Mouse (Mus musculus): ENCODE results near the gene Stx1b.

The Stx1b gene

DNA sequence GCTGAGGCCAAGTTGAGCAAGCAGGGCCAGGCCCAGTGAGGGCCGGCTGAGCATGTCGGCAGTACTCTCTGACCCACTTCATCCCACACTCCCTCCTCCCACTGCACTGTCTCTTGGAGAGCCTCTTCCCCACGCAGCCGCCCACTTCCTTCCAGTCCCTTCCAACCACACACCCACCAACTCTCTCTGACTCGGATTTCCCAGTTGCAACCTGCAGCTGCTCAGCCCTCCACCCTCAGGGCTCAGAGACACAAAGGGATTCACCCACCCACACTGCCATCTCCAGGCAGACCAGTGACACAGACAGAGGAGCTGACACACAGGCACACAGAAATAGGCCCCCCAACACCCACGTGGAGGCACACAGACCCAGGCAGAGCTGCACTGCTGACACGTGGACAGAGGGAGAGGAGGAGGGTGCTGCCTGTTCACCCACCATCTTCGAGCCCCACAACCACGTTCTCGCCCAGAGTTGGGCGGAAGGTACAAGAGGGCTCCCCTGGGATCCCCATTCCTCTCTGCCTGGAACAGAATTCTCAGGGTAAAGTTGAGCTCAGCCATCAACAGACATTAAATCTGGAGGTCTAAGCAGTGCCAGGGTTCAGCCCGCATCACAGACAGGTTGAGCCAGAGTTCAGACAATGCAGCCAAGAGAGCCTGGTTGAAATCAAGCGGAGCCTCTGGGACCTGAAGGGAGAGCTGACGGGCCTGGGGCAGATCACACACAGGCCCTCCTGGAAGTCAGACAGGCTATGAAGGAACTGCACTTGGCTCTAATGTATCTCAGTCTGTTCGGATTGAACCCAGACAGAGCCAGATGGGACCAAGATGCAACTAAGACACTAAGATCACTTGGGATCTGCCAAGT, 8.2 kb downstream of the Stx1b start:
- no peak for DNase-seq

GRCm38 (mm10) chr7:127815116-127815665, 9.2 kb downstream of the Stx1b start:
- no peak for DNase-seq

- peak; percentile 94 for DNase-seq
These were observed 10.0 kb downstream of the Stx1b start for GRCm38 (mm10) chr7:127814241-127814921.

- no peak for DNase-seq
These were observed 10.5 kb downstream of the Stx1b start for GRCm38 (mm10) chr7:127813821-127814220.

GRCm38 (mm10) chr7:127812292-127812691, 12.1 kb downstream of the Stx1b start:
- DNase-seq = no peak

GRCm38 (mm10) chr7:127811240-127811639, 13.1 kb downstream of the Stx1b start:
- DNase-seq = no peak

- DNase-seq = no peak
These were observed 13.7 kb downstream of the Stx1b start for GRCm38 (mm10) chr7:127810650-127811049.

DNA sequence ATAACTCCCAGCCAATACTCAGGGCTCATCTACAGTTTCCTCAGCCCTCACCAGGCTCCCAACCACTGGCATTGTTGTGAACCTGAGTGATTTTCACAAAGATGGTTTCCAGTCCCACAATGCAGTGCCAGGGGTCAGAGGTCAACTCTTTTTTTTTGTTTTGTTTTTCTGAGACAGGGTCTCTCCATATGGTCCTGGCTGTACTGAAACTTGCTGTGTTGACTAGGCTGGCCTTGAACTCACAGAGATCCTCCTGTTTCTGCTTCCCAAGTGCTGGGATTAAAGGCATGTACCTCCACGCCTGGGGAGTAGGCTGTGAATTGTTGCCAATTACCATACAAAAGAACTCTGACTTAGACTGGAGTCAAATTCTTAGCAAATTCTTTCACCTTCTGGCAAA, 14.5 kb downstream of the Stx1b start:
- no peak for DNase-seq

- DNase-seq = no peak
These were observed 15.5 kb downstream of the Stx1b start for GRCm38 (mm10) chr7:127808821-127809220.

DNA sequence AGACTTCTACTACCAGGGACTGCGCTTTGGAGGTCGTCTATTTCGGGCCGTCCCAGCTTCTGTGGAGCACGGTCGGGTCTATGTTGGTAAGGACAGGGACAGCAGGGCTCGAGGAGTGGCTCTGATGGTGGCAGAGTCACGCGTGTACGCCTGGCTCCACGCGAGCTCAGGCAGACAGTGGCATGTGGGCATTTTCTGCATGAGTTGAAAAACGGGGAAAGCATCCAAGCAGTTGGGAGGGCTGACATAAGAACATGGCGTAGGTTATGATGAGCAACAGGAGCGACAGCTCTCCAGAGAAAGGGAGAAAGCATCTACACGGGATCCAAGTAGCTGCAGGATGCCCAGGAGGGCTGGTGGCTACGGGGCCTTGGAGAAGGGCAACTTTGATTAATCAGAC, 22.0 kb downstream of the Stx1b start:
- DNase-seq = peak; percentile 79

DNA sequence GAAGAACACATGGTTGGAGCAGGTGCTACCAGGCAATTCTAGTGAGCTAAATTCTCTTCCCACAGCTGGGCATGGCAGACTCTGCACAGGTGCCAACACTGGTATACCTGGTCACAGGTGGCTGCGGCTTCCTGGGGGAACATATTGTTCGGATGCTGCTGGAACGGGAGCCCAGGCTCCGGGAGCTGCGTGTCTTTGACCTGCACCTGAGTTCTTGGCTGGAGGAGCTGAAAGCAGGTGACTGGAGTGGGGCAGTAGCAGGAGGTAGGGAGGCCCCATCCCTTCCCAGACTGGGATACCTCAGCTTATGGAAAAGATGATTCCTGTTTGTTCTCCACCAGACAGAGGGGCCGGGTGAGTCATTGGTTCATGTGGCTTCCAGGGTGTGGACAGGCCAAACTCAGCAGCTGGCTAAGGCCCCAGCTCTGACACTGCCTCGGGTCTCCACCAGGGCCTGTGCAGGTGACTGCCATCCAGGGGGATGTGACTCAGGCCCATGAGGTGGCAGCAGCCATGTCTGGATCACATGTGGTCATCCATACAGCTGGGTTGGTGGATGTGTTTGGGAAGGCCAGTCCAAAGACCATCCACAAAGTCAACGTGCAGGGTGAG, 23.2 kb downstream of the Stx1b start:
- DNase-seq = no peak

- DNase-seq = peak; percentile 85
These were observed 23.8 kb downstream of the Stx1b start, which contains the start of gene Hsd3b7 for GRCm38 (mm10) chr7:127800435-127801009. Gene Hsd3b7 (plus strand): TSS chr7:127800604.

- DNase-seq = no peak
These were observed 24.6 kb downstream of the Stx1b start for GRCm38 (mm10) chr7:127799738-127800137.

GRCm38 (mm10) chr7:127799211-127799610, 25.1 kb downstream of the Stx1b start:
- DNase-seq = no peak

DNA sequence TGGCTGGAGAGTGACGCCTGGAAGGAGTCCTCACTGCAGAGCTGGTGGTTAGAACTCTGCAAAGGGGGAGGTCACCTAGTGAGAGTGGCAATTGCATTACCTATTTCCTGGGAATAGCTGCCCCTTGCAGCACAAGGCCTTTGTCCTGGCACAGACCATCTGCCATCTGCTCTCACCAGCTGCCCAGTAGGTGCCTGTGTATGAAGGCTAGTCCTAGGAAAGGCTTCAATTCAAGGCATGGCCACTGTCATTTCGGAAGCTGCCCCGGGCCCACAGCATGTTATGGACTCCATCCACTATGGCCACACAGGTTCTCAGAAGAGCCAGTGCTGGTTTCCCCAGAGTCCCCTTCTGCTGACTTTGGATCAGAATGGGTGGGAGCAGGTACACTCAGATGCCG, 25.8 kb downstream of the Stx1b start:
- DNase-seq = peak; percentile 90

DNA sequence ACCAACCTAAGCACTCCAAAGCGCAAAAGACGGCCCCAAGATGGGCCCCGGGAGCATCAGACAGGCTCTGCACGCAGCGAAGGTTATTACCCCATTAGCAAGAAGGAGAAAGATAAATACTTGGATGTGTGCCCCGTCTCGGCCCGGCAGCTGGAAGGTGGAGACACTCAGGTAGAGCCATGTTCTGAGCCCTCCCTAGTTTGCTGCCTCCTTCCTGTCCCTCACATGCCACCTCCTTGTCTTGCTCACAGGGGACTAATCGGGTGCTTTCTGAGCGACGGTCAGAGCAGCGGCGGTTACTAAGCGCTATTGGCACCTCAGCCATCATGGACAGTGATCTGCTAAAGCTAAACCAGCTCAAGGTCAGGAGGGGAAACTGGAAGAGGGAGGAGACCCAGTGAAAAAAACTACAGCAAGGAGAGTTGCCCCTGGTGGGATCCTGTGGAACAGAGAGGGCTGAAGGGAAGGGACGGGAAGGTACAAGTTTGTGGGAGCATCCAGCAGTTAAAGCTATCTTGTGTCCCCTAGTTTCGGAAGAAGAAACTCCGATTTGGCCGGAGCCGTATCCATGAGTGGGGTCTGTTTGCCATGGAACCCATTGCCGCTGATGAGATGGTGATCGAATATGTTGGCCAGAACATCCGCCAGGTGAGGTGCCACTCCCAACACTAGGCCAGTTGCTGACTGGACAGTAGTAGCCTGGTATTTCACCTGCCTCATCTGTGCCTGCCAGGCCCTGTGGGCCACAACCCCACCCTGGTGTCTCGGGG, 27.1 kb downstream of the Stx1b start:
- no peak for DNase-seq

DNA sequence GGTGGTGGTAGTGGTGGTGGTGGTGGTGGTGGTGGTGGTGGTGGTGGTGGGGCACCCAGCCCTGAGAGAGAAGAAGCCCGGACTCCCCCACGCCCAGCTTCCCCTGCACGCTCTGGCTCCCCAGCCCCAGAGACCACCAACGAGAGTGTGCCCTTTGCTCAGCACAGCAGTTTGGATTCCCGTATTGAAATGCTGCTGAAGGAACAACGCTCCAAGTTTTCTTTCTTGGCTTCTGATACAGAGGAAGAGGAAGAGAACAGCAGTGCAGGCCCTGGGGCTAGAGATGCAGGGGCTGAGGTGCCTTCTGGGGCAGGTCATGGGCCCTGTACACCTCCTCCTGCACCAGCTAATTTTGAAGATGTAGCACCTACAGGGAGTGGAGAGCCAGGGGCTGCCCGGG, 39.0 kb downstream of the Stx1b start, which contains the start of gene Gm49388:
Gene Gm49388, plus strand, starts transcription at position 301 of the 400 bp plus-strand sequence.
- no peak for DNase-seq

DNA sequence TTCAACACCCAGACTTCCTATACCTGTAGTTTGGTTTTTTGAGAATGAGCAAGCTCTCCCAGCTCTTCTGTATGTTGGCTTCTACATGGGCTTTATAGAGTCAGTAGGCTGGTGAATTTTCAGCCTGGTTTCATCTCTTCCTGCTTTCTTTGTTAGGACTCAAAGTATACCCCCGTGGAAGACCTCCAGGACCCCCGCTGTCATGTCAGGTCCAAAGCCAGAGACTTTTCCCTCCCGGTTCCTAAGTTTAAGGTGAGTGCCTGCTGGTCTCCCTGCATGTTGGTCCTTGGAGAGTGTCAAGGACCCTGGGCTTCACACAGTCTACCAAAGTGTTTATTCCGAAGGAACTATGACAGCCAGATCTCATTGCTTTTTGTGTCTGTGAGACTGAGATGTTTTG, 46.0 kb downstream of the Stx1b start:
- DNase-seq = peak; percentile 29

- DNase-seq = peak; percentile 66
These were observed 46.7 kb downstream of the Stx1b start for GRCm38 (mm10) chr7:127777474-127778266.

- peak; percentile 97 for DNase-seq
These were observed 47.4 kb downstream of the Stx1b start for GRCm38 (mm10) chr7:127776878-127777473.

DNA sequence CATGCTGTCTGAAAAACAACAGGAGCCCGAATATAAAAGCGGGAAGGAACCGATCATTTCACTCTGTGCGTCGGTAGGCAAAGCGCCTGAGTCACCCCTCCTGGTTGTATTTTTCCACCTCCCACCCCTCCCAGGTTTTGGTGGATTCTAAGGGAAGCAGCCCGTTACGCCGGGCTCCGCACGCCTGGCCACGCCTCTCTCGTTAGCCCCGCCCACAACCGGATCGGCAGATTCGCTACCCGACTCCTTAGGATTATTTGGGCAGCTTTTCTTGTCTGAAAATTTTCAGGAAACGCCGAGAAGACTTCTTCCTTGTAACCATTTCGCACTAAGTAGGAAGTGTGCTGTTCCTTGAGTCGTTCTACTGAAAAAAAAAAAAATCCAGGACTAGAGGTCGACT, 47.9 kb downstream of the Stx1b start, which contains the start of gene Setd1a:
Gene Setd1a, plus strand, starts transcription at position 245 of the 400 bp plus-strand sequence.
- DNase-seq = peak; percentile 88
